Mouse (Mus musculus): Measurements from ENCODE around the gene Cd109.

DNA sequence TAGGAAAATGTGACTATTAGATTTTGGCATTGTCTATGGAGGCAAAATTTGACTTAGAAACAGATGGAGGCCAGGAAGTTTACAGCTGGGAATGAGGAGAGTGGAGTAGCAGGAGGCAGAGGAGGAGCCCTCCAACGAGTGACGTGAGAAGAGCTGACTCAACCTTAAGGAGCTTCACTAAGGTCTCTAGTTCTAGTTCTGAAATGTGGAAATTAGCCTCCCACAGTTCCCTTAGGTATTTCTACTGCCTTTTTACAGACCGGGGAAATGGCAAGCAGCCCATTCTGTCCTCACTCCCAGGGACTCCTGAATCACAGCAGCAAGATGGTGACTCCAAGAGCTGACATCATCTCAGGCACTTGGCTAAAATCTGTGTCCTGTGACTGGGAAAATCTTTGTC, 134.9 kb downstream of the Cd109 start:
- TF ChIP-seq CTCF (IDR thresholded peaks at IDR 0.05; ENCODE audit: borderline replicate concordance, control insufficient read depth, extremely low read depth, insufficient read depth, low read length, poor library complexity) (no peak), POLR2A (IDR thresholded peaks at IDR 0.05; ENCODE audit: control insufficient read depth, extremely low read depth, insufficient read depth, low read length, poor library complexity) (no peak)

Data from thymus, adult 2 months (tissue).